Mouse (Mus musculus) 3T3-L1 (cell line): Measurements from ENCODE around the gene Tmem107.

ENCODE experiments used
- DNase-seq: peaks from one replicate; pipeline ENCODE4 v3.0.0-alpha.2; 2015; ENCODE audit warnings: low read depth, low spot score

Tmem107 gene

GRCm38 (mm10) chr11:69070590-69071222 lies at the start of gene Tmem107:
Tmem107 (plus strand) TSS chr11:69070806.
- DNase-seq = peak; percentile 96

DNA sequence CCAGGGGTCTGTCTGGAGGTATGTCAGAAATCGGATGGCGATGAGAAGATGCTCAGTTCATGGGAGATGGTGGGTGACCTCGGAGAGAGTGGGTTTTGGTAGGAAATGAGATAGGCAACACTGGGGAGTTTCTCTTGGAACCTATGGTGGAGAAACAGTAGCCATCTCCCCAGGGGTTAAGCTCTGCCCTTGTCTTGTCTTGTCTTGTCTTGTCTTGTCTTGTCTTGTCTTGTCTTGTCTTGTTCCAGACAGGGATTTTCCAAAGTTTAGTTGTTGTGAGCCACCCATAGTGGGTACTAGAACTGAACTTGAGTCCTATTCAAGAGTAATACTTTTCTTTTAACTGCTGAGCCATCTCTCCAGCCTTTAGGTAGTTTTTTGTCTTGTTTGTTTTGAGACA lies 44.0 kb upstream of the Tmem107 start:
- DNase-seq = no peak

DNA sequence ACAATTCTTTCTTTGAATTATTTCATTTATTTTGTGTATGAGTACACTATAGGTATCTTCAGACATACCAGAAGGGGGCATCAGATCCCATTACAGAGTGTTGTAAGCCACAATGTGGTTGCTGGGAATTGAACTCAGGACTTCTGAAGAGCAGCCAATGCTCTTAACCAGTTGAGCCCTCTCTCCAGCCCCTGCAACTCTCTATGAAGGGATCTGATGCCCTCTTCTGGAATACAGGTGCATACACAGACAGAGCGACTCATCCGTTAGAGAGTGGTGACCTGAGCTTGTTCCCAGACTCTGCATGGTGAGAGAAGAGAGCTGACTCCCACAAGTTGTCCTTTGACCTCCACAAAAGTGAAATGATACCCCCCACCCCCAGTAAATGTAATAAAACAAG lies 41.8 kb upstream of the Tmem107 start:
- DNase-seq = peak; percentile 73

- DNase-seq = no peak
Measured at GRCm38 (mm10) chr11:69033552-69033951, 37.1 kb upstream of the Tmem107 start.

DNA sequence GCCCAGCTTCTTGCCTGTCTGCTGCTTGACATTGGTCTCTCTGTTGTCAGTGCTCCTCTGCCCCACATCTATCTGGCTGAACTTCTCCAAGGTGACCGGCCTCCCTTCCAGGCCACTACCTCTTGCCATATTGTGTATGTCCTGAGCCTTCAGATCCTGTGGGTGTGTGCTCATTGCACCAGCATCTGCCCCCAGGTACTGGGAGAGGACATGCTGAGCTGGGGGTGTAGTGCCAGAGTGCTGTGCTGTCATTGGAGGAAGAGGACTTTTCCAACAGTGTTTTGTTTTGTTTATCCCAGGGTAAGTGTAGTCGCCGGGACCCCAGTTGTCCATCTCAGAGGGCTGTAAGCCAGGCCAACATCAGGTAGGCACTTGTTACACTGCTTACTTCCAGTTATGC lies 36.0 kb upstream of the Tmem107 start:
- DNase-seq = no peak

GRCm38 (mm10) chr11:69035411-69035810 lies 35.2 kb upstream of the Tmem107 start:
- no peak for DNase-seq

DNA sequence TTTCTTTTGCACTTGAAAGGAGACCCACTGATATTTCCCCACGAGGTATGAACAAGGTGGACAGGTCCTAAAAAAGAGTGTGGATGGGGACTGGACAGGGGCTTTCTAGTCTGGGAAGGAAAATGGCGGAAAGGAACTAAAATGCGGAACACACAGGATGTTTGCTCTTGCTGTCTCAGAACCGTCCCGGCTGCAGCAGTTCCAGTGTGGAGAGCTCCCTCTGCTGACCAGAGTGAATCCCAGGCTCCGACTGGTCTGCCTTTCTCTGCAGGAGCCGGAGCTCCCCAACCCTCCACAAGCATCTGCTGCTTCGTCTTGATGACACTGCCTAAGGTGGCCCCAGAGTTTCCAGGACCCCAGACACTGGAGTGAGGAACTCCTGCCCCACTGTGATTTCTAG lies 34.8 kb upstream of the Tmem107 start:
- DNase-seq = peak; percentile 96

GRCm38 (mm10) chr11:69036486-69037230 lies 33.9 kb upstream of the Tmem107 start:
- peak; percentile 90 for DNase-seq

DNA sequence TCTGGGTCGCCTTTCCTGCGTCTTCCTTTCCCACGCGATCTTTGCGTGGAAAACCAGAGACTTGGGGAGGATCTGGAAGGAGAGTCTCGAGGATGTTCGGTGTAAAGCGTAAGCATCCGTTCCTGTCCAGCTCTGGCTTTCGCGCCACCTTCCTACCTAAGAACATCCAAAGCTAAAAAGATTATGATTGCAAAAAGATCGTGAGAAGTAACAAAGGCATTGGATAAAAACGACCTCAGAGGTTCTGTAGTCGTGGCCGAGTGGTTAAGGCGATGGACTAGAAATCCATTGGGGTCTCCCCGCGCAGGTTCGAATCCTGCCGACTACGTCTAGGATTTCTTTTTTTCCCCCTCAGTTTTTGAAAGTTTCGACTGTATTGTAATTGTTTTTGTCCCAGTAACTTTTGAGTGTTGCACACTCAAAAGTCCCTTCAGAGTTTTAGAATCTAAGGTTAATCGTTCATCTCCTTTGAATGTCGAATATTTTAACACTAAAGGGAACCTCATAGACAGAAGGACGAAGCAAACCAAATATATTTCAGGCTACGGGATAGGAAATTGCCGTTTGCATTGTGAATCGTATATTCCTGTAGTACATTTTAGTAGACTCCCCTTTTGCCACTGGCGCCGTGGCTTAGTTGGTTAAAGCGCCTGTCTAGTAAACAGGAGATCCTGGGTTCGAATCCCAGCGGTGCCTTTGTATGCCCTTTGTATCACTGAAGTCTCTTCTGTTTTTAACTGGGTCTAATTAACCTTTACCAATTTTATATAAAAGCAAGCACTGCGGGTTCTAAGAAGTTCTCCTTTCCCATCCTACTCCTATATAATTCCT lies 33.2 kb upstream of the Tmem107 start:
- DNase-seq = peak; percentile 96

DNA sequence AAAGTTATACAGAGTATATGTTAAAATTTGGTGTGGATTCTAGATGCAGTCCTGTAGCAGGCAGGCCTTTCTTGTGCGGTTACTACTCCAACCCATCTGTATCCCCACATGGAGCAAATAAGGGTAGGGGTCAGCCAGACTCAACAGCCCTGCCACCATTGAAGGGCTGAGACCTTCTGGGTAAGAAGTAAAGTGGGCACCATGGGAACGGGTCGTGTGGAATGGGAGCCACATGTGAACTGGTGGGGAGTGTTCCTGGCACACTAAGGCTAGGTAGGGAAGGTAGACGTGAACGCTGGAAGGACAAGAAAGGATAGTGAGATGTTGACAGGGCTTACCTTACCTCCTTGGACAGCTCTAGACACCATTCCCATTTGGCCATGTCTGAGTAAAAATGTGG lies 32.4 kb upstream of the Tmem107 start:
- DNase-seq = no peak

DNA sequence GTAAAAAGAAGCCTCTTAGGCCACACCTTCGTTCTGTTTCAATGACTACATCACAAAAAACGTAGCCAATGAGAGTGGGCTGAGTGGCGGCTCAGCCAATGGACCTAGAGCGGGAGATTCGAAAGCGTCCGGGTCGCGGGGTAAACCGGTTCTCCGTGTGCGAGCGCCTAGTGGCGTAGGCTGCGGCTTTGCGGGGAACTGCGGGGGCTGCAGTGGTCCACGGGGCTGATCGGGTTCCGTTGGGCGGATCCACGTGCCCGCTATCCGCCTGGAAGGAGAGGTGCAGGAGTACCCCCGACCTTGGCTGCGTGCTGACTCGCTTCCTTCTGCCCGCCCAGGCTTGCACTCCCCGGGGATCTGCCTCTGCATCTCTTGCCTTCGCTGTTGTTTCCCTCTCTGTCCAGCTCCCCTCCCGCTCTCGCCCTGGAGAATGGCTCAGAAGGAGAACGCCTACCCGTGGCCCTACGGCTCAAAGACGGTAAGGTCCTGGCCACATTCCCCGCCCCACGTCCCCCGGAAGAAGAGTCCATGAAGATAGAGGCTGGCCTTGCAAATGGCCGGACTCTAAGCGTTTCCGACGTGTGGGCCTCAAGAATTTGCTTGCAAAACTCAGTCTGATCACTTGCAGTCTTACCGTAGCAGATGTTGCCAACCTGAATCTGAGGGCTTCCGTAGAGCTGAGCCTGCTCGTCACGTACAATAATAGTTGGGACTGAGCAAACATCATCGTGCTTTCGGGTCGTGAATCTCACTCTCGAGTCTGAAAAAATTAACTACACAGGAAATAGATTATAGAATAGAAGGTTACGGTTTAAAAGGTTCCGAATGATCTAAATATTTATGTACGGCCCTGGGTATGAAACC lies 24.8 kb upstream of the Tmem107 start, which contains the start of gene Aurkb:
Aurkb (plus strand) TSS at position 117 of the 864 bp plus-strand sequence.
- DNase-seq = peak; percentile 95

DNA sequence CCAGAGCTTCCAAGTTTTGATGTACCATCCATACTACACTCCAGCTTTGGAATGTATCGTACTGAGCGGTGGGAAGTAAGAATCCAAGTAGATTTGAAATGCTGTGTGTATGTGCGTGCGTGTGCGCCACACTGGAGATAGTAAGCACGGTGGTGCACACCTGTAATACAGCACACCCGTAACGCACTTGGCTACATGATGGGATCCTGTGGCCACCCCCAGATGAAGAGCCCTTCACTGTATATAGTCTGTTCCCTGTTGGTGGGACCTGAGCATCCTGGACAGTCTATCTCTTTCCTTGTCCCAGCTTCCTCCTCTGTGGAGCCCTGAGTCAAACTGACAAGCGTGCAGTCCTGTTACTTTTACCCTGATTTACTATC lies 24.2 kb upstream of the Tmem107 start:
- peak; percentile 28 for DNase-seq

- DNase-seq = no peak
Measured at GRCm38 (mm10) chr11:69047592-69047991, 23.0 kb upstream of the Tmem107 start.

GRCm38 (mm10) chr11:69048151-69048550 lies 22.5 kb upstream of the Tmem107 start:
- no peak for DNase-seq

DNA sequence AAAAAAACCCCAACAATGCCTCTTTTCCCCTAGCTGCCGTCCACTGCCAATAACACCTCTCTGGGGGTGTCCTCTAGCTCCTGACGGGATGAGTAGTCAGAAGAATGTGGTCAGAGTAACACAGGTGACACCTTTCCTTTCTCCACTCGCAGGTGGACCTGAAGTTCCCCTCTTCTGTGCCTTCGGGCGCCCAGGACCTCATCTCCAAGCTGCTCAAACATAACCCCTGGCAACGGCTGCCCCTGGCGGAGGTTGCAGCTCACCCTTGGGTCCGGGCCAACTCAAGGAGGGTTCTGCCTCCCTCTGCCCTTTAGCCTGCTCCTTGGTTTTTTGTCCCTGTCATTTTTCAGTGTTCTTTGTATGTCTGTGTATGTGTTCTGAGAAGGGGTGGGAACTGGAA lies 19.9 kb upstream of the Tmem107 start:
- no peak for DNase-seq

DNA sequence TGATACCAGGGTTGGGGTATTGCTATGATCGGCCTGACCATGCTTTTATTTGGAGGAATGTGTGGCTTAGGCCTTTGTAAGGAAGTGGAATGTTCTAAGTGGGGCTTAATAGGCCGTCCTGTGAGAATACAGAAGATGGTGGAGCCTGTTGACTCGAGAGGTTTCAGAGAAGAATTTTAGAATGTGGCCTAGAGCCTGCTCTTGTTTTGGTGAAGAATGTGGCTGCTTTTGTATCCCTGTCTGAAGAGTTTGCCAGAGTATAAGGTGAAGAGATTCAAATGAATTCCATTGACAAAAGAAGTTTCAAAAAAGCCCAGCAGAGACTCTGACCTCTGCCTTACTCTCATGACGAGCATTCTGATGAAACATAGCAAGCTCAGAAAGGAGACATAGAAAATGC lies 18.8 kb upstream of the Tmem107 start:
- no peak for DNase-seq

DNA sequence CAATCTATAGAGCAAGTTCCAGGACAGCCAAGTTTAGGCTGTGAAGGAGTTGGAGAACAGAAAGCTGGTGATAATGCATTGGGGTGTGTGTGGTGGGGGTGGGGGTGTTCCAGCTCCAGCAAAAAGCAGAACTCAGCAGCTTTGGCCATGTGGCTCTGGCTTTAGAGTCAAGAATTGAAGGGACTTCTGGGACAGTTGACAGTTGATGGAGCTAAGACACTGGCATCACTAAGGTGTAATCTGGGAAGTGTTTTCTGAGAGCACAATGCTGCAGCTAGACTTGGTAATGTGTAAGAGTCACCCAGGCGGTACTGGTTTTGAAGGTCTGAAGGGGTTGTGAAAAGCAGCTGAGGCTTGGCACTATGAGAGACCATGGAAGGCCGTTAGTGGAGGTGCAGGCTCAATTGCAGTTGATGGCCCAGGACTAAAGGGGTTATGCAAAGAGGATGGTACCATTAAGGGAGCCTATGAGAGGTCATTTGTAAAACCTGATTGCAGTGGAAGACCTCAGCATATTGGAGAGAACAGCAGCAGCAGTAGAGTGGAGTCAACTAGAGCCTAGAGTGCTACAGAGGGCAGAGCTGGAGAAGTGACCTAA lies 17.7 kb upstream of the Tmem107 start:
- no peak for DNase-seq

DNA sequence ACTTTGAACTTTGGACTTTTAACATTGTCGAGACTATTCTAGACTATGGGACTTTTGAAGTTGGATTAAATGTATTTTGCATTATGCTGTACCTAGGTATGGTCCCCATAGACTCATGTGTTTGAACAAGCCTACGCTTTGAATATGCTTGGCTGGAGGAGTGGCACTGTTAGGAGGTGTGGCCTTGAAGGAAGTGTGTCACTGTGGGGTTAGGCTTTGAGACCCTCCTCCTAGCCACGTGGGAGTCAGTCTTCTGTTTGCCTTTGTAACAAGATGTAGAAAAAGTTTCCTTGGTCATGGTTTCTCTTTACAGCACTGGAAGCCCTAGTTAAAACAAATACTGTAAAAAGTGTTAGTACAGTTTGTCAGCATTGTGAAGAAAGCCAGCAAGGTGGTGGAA lies 16.8 kb upstream of the Tmem107 start:
- no peak for DNase-seq

- peak; percentile 7 for DNase-seq
Measured at GRCm38 (mm10) chr11:69058265-69058664, 12.3 kb upstream of the Tmem107 start.

GRCm38 (mm10) chr11:69058729-69059356 lies 11.8 kb upstream of the Tmem107 start:
- no peak for DNase-seq
